Mouse (Mus musculus) testis, adult 2 months (tissue): ENCODE results near the gene Mien1.

Source experiments
- CTCF ChIP-seq: fragments of 200-500 bp; IDR thresholded peaks from 2 replicates; pipeline ENCODE4 v1.5.1; 2012; ENCODE audit warnings: low read depth, mild to moderate bottlenecking, inconsistent platforms, low read length, moderate library complexity; ENCODE audit not compliant: control insufficient read depth, insufficient read depth, insufficient replicate concordance
- POLR2A ChIP-seq: fragments of 200-500 bp; IDR thresholded peaks from 2 replicates; pipeline ENCODE4 v1.6.1; 2012; ENCODE audit warnings: low read depth, mild to moderate bottlenecking, inconsistent platforms, low read length, moderate library complexity; ENCODE audit not compliant: control insufficient read depth

DNA sequence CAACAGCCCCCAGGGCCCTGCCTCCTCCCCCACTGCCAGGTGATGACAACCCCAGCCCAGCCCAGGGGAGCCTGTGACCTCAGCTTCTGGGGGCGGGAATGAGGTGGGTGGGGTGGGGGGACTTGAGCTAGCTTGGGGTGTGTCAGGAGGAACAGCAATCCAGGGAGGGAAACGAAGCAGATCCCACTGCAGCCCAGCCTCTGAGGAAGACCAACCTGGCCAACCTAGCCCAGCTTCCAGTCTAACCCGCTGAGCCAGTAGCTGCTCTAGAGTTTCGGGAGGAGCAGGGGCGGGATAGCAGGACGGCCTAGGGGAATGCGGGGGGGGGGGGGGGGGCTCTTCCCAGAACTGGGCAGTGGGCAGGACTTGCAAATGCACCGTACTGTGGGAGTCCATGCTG is 46.8 kb downstream of the Mien1 start:
- no peak for TF ChIP-seq CTCF
- no peak for TF ChIP-seq POLR2A
